Mouse (Mus musculus) gastrocnemius, adult 2 months (tissue): ENCODE measurements around the gene Vash2. TPM values are rescaled to one million over a fixed set of nuclear protein-coding genes. Genes with fewer than 3 reads are reported as not detected.
A peak's percentile ranks its signal among the peaks of the same experiment; 100 is the strongest.
"Not testable (repeated sequence)": the region's sequence is repeated elsewhere in the genome, so short reads cannot be mapped to it uniquely, and the experiment has no call there.

Source experiments
- DNase-seq: peaks from one replicate; pipeline ENCODE4 v3.0.0; 2022
- H3K27ac ChIP-seq: fragments of 200-600 bp; 2 replicates; pipeline ENCODE4 v1.8.1; 2022; ENCODE audit warnings: mild to moderate bottlenecking
- H3K4me3 ChIP-seq: fragments of 200-600 bp; 2 replicates; pipeline ENCODE4 v1.8.1; 2022; ENCODE audit warnings: mild to moderate bottlenecking, moderate library complexity
- CTCF ChIP-seq: fragments of 200-600 bp; IDR thresholded peaks from 2 replicates; pipeline ENCODE4 v1.8.1; 2022; ENCODE audit warnings: antibody characterized with exemption, mild to moderate bottlenecking, moderate library complexity
- intact Hi-C: fragments of 180-260 bp; cut with DNase I; formaldehyde crosslinking; loops from one replicate; pipeline ENCODE4 v1.15.1; 2025
- long read RNA-seq, 2 experiments: library from polyadenylated mRNA; stranded (forward); transcript quantifications; one replicate each; pipeline ENCODE4 v2.0.0; 2021
- total RNA-seq, 2 experiments: library from RNA; stranded (reverse); gene quantifications; 2 replicates each; pipeline ENCODE4 v1.2.3; 2021

Gene Vash2
- under 1 TPM; 0.20 to 0.66 TPM for total RNA-seq
- long read RNA-seq, experiment 1, partial matches to known transcripts: 0 of 1 reads
- long read RNA-seq, experiment 1, other reads (novel, unspliced or antisense): 0 of 1 reads
- long read RNA-seq, experiment 2, partial matches to known transcripts: 0 of 1 reads
- long read RNA-seq, experiment 2, other reads (novel, unspliced or antisense): 0 of 1 reads

- peak within 1 kb of the TSS; percentile 35; the same call in 1 of the 2 replicates for H3K27ac ChIP-seq
These were observed at the start of gene Vash2 for GRCm38 (mm10) chr1:190979100-190979563. Vash2 (minus strand) TSS chr1:190979296.

GRCm38 (mm10) chr1:191026021-191026713, 47.1 kb upstream of the Vash2 start, which contains the start of gene Flvcr1:
Flvcr1 (minus strand) TSS chr1:191026158.
- TF ChIP-seq CTCF: peak; percentile 27; the same call in 1 of the 2 replicates
- Histone ChIP-seq H3K4me3 (peak within 1 kb of the TSS; percentile 94), H3K27ac (peak within 1 kb of the TSS; percentile 95)
- peak; percentile 99 for DNase-seq
- intact Hi-C loops: loop anchor here (1.0 to 2.0 kb wide), 2 partner anchors 20 to 37 kb away; partner anchors contain the start of genes Nsl1 and Tatdn3

More at GRCm38 (mm10) chr1:190979100-190979563, at the start of gene Vash2:
- intact Hi-C loops: no loop called here
- DNase-seq: peak; percentile 88
- H3K4me3 ChIP-seq: peak within 1 kb of the TSS; percentile 79
- TF ChIP-seq CTCF: no peak

GRCm38 (mm10) chr1:191025016-191026012, 46.2 kb upstream of the Vash2 start:
- intact Hi-C loops: loop anchor here (1.0 to 2.0 kb wide), 2 partner anchors 21 to 37 kb away; partner anchors contain the start of genes Nsl1 and Tatdn3
- DNase-seq: peak; percentile 67
- H3K27ac ChIP-seq: peak overlapping the region; percentile 95

GRCm38 (mm10) chr1:191023806-191024205, 44.7 kb upstream of the Vash2 start:
- intact Hi-C loops, DNase-seq, H3K27ac ChIP-seq: not testable (repeated sequence)
- peak overlapping the region; percentile 94 for H3K4me3 ChIP-seq

More at GRCm38 (mm10) chr1:191025016-191026012, 46.2 kb upstream of the Vash2 start:
- H3K4me3 ChIP-seq: peak overlapping the region; percentile 94
- TF ChIP-seq CTCF: no peak

- no peak for DNase-seq
- no peak for TF ChIP-seq CTCF
- intact Hi-C loops: no loop called here
- Histone ChIP-seq H3K4me3 (peak overlapping the region; percentile 94), H3K27ac (no peak overlapping the region)
These were observed 44.0 kb upstream of the Vash2 start for GRCm38 (mm10) chr1:191023140-191023539.

- intact Hi-C loops: no loop called here
- Histone ChIP-seq H3K27ac (peak overlapping the region; percentile 13; the same call in 1 of the 2 replicates), H3K4me3 (peak overlapping the region; percentile 42)
- no peak for TF ChIP-seq CTCF
- DNase-seq: no peak
These were observed 41.9 kb upstream of the Vash2 start for GRCm38 (mm10) chr1:191021016-191021415.

- intact Hi-C loops: no loop called here
- TF ChIP-seq CTCF: no peak
- Histone ChIP-seq H3K27ac (peak overlapping the region; percentile 13; the same call in 1 of the 2 replicates), H3K4me3 (peak overlapping the region; percentile 42; the same call in 1 of the 2 replicates)
- DNase-seq: no peak
These were observed 41.3 kb upstream of the Vash2 start for GRCm38 (mm10) chr1:191020217-191020924.

GRCm38 (mm10) chr1:191019803-191020202, 40.7 kb upstream of the Vash2 start:
- H3K4me3 ChIP-seq: no peak overlapping the region
- intact Hi-C loops: no loop called here
- DNase-seq: no peak
- no peak overlapping the region for H3K27ac ChIP-seq
- no peak for TF ChIP-seq CTCF

- no peak for DNase-seq
- H3K4me3 ChIP-seq: no peak overlapping the region
- TF ChIP-seq CTCF: no peak
- intact Hi-C loops: no loop called here
- H3K27ac ChIP-seq: no peak overlapping the region
These were observed 35.2 kb upstream of the Vash2 start for GRCm38 (mm10) chr1:191014271-191014670.

GRCm38 (mm10) chr1:191008707-191009106, 29.6 kb upstream of the Vash2 start:
- DNase-seq: no peak
- intact Hi-C loops: loop anchor here (5.0 kb wide), 1 partner anchor 49 kb away; no protein-coding TSS in a partner anchor
- Histone ChIP-seq H3K27ac (no peak overlapping the region), H3K4me3 (no peak overlapping the region)
- peak; percentile 64 for TF ChIP-seq CTCF

GRCm38 (mm10) chr1:191002201-191002600, 23.1 kb upstream of the Vash2 start:
- intact Hi-C loops: no loop called here
- H3K27ac ChIP-seq: no peak overlapping the region
- DNase-seq: no peak
- TF ChIP-seq CTCF: peak; percentile 53
- H3K4me3 ChIP-seq: no peak overlapping the region
